Mouse (Mus musculus) heart, postnatal 4 days (tissue): ENCODE data around the gene Phf12. TPM values are rescaled to one million over a fixed set of nuclear protein-coding genes. Genes with fewer than 3 reads are reported as not detected.
"Not testable (repeated sequence)": the region's sequence is repeated elsewhere in the genome, so short reads cannot be mapped to it uniquely, and the experiment has no call there.

Experiments
- DNase-seq: peaks from one replicate; pipeline ENCODE4 v3.0.0; 2021
- total RNA-seq, 2 experiments: library from RNA; stranded (reverse); gene quantifications; 2 replicates each; pipeline ENCODE4 v1.2.3; 2021

The Phf12 gene
- total RNA-seq, 2 experiments from 2014 or later = 42.3 to 43.2 TPM

DNA sequence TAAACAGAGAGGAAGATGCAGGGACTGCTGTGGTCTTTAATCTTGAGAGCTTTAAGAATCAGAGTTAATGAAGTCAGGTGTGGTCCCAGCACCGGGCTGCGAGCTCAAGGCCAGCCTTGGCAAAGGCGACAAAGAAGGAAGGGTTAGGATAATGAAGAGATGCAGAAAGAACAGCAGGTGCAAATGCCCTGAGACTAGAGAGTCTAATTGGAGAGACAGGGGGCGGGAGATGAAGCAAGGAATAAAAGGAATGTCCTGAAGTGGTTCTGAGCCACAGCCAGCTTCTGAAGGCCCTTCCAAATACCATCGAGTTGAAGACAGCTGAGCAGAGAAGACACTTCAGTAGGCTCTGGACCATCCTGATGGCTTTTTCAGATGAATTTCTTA lies 50.2 kb downstream of the Phf12 start:
- DNase-seq = no peak

GRCm38 (mm10) chr11:78033931-78034617 lies 51.5 kb downstream of the Phf12 start:
- no peak for DNase-seq

- DNase-seq = no peak
Observed at GRCm38 (mm10) chr11:78036791-78037190, 54.2 kb downstream of the Phf12 start.

GRCm38 (mm10) chr11:78037831-78038752 lies 55.5 kb downstream of the Phf12 start, which contains the start of gene Flot2:
Gene Flot2, plus strand, starts transcription at chr11:78037931.
- DNase-seq = peak; percentile 72

- no peak for DNase-seq
Observed at GRCm38 (mm10) chr11:78040878-78041277, 58.3 kb downstream of the Phf12 start.

DNA sequence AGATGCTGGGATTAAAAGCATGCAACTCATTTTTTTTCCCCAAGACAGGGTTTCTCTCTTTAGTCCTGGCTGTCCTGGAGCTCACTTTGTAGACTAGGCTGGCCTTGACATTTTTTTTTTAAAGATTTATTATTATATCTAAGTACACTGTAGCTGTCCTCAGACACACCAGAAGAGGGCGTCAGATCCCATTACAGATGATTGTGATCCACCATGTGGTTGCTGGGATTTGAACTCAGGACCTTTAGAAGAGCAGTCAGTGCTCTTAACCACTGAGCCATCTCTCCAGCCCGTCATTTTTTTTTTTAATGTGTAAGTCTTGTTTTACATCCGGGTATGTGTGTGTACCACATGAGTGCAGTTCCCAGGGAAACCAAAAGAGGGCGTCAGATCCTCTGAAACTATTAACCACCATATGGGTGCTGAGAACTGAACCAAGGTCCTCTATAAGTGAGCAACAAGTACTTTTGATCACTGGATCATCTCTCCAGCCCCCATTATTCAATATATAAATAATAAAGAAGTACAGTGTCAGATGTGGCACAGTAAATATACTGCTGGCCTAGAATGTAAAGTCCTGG lies 59.8 kb downstream of the Phf12 start:
- not testable (repeated sequence) for DNase-seq

- peak; percentile 89 for DNase-seq
Observed at GRCm38 (mm10) chr11:78044758-78045251, 62.3 kb downstream of the Phf12 start.

DNA sequence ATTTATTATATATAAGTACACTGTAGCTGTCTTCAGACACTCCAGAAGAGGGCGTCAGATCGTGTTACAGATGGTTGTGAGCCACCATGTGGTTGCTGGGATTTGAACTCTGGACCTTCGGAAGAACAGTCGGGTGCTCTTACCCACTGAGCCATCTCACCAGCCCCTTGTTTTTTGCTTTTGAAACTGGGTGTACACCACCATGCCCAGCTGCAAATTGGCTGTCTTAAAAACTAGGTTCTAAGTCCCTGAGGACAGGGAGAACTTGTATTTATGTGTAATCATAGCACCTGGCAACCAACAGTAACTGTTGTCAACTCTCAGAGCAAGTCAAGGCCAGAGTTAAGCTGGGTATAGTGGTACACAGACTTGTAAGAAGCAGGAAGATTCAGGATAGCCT lies 66.1 kb downstream of the Phf12 start:
- not testable (repeated sequence) for DNase-seq

DNA sequence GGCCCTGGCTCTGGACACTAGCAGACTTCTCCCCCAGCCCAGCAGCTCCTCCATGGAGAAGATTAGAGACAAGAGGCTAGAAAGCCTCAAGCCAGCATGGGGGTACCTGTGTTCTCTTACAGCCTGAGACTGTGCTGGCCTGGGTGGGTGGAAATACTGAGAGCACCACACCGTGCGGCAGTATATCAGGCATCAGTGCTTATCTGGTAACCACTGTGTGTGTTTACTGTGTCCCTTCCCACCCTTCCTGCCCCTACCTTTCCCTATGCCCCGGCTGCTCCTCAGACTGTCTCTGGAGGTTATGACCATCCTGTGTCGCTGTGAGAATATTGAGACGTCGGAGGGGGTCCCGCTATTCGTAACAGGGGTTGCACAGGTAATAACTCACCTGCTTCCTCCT lies 70.5 kb downstream of the Phf12 start:
- no peak for DNase-seq

DNA sequence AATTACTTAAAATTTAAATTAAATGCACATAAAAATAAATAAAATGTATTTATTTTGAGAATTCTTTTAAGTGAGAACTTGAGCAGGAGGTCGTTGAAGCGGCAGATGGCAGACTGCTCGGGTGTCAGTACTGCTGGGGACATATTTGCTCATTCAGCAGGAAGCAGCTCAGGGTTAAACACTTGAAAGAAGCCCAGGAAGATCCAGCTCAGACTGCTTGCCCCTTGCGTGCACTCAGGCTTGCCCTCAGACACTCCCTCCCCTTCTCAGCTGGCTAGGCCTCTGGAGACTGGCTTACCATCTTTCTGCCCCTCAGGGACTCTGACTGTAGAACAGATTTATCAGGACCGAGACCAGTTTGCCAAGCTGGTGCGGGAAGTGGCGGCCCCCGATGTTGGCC lies 74.4 kb downstream of the Phf12 start:
- DNase-seq = no peak

- peak; percentile 87 for DNase-seq
Observed at GRCm38 (mm10) chr11:78059833-78060757, 77.5 kb downstream of the Phf12 start.

DNA sequence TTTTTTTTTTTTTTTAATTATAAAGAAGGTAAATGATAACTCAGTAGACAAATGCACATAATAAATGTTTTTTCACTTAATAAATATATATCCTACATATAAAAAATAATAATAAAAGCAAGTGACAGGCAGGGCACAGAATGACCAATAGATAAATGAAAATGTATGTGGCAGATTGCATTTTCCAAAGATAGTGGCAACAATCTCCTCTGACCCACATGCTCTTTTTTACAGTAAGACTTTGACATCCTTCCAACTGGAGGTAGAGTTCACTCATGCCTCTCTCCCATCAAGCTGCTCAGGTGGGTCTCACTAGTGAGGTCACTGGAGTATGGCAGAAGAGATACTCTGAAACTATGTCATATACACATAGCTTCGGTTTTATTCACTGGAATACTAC lies 80.0 kb downstream of the Phf12 start:
- DNase-seq = no peak

DNA sequence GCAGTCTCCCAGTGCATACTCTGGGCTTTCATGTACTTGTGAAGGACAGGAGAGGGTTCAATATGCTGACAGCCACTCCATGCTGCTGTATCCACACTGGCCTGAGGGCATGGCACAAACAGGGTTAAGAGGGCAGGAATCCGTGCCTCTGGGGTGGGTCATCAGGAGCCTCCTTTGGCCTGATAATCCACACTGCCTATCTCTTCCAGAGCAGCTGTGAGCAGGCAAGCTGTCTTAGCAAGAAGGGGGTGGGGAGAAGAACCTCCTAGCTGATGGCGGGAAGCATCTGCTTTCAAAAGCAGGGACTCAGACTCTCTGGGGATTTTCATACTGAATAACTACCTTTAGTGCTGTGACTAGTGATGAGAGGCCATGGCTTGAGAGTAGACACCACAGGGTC lies 83.4 kb downstream of the Phf12 start:
- no peak for DNase-seq

DNA sequence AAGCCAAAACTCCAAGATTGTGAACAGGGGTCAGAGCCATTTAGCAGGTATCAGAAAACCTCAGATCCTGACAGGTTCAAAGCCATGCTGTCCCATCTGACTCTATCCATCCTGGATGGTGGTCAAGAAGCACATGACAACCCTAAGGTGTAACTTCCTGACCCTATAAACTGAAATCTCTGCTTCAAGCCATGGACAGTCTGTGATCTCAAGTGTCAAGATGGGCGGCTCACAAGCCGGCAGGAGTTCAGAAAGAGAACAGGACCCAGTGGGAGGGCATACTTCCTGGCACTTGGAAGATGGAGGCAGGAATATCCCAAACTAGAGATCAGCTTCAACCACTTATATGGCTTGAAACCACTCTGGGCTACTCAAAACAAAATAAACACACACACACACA lies 84.1 kb downstream of the Phf12 start:
- no peak for DNase-seq

DNA sequence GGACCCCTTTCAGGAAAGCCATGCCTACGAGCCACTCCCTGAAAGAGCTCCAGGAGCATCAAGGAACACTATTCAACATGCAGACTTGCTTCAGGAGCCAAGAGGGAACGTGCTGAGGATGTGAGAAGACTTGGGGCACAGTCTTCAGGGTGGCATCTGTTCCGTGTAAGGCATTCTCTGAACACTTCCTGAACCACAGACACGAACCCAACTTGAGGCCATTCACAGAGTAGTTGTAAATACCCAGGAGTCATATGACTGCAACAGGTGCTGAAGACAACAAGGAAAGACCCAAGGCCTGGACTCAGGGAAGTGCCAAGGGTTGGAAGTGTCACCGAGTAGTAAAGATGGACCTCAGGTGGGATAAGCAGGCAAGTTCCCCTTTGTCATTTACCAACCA lies 85.0 kb downstream of the Phf12 start:
- DNase-seq = no peak

DNA sequence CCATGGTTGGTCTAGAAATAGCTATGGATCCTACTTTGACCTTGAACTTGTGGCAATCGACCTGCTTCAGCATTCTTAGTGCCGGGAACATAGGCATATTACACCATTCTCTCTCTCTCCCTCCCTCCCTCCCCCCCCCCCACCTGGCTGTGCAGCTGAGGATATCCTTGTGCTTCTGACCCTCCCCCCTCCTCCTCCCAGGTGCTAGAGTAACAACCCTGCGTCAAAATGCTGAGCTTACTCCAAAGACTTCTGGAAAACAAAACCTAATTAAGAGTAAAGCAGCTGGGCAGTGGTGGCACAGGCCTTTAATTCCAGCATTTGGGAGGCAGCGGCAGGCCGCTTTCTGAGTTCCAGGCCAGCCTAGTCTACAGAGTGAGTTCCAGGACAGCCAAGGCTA lies 86.6 kb downstream of the Phf12 start:
- no peak for DNase-seq

- no peak for DNase-seq
Observed at GRCm38 (mm10) chr11:78069646-78070045, 87.1 kb downstream of the Phf12 start.

DNA sequence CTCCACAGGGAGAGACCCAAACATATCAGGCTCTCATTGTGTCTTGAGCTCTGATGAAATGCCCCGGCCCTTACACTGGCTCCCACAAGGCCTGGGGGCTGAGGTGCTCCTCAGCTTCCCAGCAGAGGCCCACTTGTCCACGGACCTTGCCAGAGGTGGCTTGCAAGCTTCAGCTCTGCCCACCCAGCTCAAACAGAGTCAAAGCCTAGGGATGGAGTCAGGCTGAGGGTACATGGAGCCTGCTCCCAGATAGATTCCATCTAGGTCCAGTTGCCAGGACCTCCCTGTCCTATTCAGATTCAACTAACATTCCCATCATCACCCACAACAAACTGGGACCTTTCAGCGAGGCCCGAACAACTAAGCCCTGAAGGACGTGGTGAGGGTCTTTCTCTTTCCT lies 89.4 kb downstream of the Phf12 start:
- no peak for DNase-seq

- DNase-seq = no peak
Observed at GRCm38 (mm10) chr11:78072425-78073130, 90.0 kb downstream of the Phf12 start.

- DNase-seq = no peak
Observed at GRCm38 (mm10) chr11:78073577-78074276, 91.2 kb downstream of the Phf12 start.

DNA sequence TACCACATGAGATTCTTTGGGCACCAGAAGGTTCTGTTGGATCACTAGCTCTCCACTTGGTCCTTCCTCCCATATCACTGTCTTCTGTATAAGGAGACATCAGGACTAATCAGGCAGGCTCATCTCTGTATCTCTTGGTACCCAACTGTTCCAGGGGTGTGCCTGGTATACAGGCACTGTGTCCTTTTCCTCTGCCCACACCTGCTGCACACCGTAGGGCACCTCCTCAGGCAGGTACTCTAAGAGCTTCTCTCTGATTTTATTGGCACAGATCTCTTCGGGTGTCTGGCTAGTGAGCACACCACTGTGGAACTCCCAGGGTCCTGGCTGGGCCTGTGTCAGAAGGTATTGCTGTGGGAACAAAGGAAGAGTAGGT lies 91.7 kb downstream of the Phf12 start:
- no peak for DNase-seq
